Mouse (Mus musculus) cerebellum, postnatal 4 days (tissue): ENCODE data around the gene Cd200r1.

Experiments used
- DNase-seq, 2 experiments: peaks; one replicate each; pipeline ENCODE4 v3.0.0; 2022; ENCODE audit warnings: low spot score in 2 of 2, mixed read lengths in 1 of 2

Gene Cd200r1

GRCm38 (mm10) chr16:44765555-44766319, at the start of gene Cd200r1:
TSS of gene Cd200r1 (plus strand) at chr16:44765736.
- no peak for DNase-seq

GRCm38 (mm10) chr16:44716305-44717140, 49.0 kb upstream of the Cd200r1 start:
- DNase-seq: no peak

GRCm38 (mm10) chr16:44717141-44717634, 48.3 kb upstream of the Cd200r1 start:
- no peak for DNase-seq

- DNase-seq: no peak
Measured at GRCm38 (mm10) chr16:44717838-44718237, 47.7 kb upstream of the Cd200r1 start.

- DNase-seq: no peak
Measured at GRCm38 (mm10) chr16:44719349-44719748, 46.2 kb upstream of the Cd200r1 start.

DNA sequence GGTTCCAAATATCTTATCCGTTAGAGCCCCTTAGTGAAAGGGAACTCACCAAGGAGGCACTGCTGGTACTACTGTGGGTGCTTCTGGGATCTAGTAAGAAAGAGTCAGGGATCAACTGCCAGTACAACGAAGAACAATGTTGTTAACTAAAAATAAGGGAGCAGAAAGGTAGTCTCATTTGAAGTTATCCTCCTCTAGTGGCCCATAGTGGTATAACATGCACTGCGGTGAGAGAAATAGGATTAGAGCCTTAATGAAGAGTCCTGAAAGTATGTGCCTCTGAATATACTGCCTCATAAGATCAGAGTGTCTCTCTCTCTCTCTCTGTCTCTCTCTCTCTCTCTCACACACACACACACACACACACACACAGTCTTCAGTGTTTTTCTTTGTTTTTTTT, 45.0 kb upstream of the Cd200r1 start:
- DNase-seq: no peak

DNA sequence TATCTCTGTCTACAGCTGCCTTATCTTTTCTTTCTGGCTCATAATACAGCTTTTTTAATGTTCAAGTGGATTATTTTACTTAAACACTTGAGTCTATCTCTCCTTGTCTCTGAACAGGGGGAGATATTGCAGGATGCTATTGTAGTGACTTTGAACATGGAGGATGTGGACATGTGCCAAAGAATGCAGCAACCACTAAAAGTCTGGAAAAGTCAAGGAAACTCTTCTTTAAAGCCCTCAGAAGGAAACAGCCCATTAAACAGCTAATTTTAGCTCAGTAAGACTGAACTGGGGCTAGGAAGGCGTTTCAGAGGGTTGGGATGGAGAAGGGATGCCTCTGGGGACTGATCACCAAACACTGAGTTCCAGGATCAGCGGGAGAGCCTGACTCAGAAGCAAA, 42.9 kb upstream of the Cd200r1 start:
- no peak for DNase-seq

DNA sequence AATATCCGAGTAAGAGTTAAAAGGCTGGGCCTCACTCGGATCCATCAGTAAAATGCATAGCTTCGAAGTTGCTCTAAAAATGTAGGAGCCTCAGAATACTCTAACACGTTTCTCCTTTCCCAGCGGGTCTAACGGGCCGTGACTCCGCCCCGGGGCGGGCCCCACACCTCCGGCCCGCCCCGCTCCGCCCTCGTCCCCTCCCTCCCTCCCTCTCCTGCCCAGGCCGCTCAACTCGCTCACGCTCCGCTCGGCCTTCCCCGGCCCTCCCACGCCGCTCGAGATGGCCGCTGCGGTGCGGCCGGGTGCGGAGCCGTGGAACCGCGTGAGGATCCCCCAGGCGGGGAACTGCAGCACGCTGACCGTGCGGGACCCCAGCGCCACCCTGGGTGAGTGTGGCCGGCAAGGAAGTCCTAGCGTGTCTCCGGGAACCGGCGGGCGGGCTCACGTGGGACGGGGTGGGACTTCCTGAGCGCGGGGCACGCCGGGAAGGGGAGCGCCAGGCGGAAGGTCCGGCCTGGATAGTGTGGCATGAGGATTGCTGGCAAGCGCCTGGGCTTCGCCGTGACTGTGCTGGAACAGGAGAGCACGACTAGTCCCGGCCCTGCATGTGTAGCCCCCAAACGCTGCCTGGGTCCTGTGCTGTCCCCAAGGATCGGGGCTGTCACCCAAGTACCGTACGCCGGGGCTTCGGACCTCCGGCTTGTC, 41.3 kb upstream of the Cd200r1 start, which contains the start of gene Nepro:
Gene Nepro (plus strand): TSS at position 219 of the 705 bp plus-strand sequence.
- peak; percentile 79 to 90 for DNase-seq

GRCm38 (mm10) chr16:44724847-44725246, 40.7 kb upstream of the Cd200r1 start:
- peak in 1 of 2 experiments; percentile 21 for DNase-seq

GRCm38 (mm10) chr16:44725286-44726223, 40.0 kb upstream of the Cd200r1 start:
- peak in 1 of 2 experiments; percentile 69 for DNase-seq

- DNase-seq: no peak
Measured at GRCm38 (mm10) chr16:44727525-44727924, 38.0 kb upstream of the Cd200r1 start.

GRCm38 (mm10) chr16:44734059-44734458, 31.5 kb upstream of the Cd200r1 start:
- no peak for DNase-seq

- no peak for DNase-seq
Measured at GRCm38 (mm10) chr16:44735676-44736075, 29.9 kb upstream of the Cd200r1 start.

- DNase-seq: no peak
Measured at GRCm38 (mm10) chr16:44736118-44736517, 29.4 kb upstream of the Cd200r1 start.

DNA sequence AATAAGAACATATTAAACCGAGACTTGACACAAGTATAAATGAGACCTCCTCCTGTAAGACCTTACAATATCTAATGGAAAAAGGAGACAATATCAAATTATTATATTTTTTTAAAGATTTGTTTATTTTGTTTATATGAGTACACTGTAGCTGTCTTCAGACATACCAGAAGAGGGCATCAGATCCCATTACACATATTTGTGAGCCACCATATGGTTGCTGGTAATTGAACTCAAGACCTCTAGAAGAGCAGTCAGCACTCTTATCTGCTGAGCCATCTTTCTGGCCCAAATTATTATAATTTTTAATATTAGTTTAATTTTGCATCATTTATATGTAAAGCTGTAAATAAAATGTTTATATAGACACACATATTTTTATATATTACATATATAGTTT, 22.8 kb upstream of the Cd200r1 start:
- no peak for DNase-seq

DNA sequence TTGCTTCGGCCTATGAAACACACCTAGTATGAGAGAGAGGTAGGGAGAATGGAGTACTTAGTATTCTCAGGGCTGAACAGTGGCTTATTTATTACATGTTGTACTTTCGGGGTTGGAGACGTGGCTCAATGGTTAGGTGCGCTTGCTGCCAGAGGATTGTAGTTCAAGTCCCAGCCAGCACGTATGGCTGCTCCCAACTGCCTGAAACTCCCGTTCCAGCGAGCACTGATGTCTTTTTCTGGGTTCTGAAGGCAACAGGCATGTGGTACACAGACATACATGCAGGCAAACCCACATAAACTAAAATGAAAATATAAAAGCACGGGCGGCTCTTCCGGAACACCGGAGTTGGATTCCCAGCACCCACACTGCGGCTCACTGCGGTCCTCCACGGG, 20.1 kb upstream of the Cd200r1 start:
- no peak for DNase-seq

- peak; percentile 55 to 81 for DNase-seq
Measured at GRCm38 (mm10) chr16:44745866-44746562, 19.5 kb upstream of the Cd200r1 start, which contains the start of gene Gtpbp8. TSS of gene Gtpbp8 (minus strand) at chr16:44746363.

DNA sequence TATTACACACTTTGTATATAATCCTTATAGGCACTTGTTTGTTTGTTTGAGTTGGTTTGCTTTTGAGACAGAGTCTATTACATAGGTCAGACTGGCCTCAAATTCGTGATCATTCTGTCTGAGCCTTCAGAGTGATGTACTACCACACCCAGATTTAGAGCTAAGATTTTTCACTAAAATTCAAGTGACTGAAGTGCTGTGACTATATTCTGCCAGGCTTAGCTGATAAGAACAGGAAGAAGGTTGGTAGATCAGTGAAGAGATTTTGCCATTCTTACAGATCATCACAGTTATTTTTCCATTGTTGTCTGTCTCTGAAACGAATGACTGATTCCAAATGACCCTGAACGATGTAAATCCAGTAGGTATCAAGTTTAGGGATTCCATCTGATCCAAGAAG, 17.5 kb upstream of the Cd200r1 start:
- DNase-seq: no peak

DNA sequence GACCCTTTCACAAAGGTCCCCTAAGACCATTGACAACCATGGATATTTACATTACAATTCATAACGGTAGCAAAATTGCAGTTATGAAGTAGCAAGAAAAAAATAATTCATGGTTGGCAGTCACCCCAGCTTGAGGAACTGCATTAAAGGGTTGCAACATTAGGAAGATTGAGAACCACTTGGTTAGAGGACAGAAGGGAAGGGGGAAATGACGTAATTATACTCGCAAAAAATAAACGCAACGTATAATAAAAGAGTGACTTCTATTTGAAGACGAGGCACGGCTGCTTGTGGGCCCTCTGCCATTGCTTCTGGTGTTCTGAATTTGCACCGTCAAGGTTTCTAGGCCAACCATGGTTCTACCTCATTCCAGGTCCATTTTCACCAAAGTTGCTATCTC, 7.8 kb upstream of the Cd200r1 start:
- no peak for DNase-seq

GRCm38 (mm10) chr16:44761811-44762210, 3.7 kb upstream of the Cd200r1 start:
- no peak for DNase-seq
